Mouse (Mus musculus): Measurements from ENCODE around the gene Specc1l.

DNA sequence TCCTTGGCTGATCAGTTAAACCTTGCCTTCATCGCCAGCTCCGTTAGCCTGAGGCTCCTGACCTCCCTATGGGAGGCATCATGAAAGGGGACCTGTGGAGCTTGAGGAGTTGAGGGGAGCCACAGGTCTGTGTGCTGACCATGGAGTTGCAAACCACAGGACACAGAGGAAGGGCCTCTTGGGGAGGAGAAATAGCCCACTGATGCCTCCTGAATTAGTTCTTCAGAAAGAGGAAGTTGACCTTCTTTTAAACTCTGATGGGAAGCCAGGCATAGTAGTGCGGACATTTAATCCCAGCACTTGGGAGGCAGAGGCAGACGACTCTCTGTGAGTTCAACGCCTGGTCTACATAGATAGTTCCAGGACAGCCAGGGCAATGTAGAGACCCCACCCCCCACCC lies 127.0 kb downstream of the Specc1l start:
- no peak for TF ChIP-seq GATA1 (IDR thresholded peaks at IDR 0.05; ENCODE audit: borderline replicate concordance, low read length)
- TF ChIP-seq FLI1 (IDR thresholded peaks at IDR 0.05; ENCODE audit: low read length) = no peak

Data from megakaryocyte, embryonic 14.5 days (primary cell).